Mouse (Mus musculus): ENCODE measurements around the gene Lemd2.

DNA sequence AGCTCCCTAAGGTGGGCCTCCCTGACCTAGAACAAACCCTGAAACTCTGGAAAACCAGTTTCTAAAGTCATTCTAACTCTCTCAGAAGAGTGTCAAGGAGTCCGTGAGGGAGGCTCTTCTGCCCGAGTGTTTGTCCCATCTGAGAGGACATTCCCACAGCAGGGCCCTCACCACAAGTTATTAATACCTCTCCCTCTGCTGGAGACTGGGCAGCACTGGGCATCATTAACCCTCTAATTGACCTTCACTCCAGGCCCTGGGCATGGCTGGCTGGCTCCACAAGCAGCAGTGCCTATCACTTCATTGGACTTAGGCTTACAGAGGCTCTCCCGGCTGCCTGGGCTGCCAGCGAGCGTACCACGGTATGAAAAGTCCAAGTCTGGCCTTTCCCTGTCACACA, 45.8 kb downstream of the Lemd2 start:
- TF ChIP-seq POLR2A (IDR thresholded peaks at IDR 0.05; ENCODE audit: borderline replicate concordance, control insufficient read depth, low read depth, low read length) (no peak), CTCF (IDR thresholded peaks at IDR 0.05; ENCODE audit: control insufficient read depth, insufficient read depth, low read length) (no peak)
